Mouse (Mus musculus): Measurements from ENCODE around the gene Dyrk3.

GRCm38 (mm10) chr1:131137111-131137510 is 1.0 kb downstream of the Dyrk3 start:
- TF ChIP-seq POLR2A (IDR thresholded peaks at IDR 0.05; ENCODE audit: low read depth, low read length) = no peak
- TF ChIP-seq CTCF (IDR thresholded peaks at IDR 0.05; ENCODE audit: extremely low read depth, insufficient read length, insufficient replicate concordance, low read depth, low read length) = no peak
